Mouse (Mus musculus) cortical plate, adult 2 months (tissue): ENCODE measurements around the gene Hivep1. TPM values are rescaled to one million over a fixed set of nuclear protein-coding genes. Genes with fewer than 3 reads are reported as not detected.

Experiments used
- H3K27ac ChIP-seq: fragments of 200-500 bp; 2 replicates; pipeline ENCODE4 v1.5.1; 2012; ENCODE audit warnings: low read length, control low read depth, inconsistent platforms; ENCODE audit not compliant: insufficient read depth
- H3K4me1 ChIP-seq: fragments of 200-500 bp; 2 replicates; pipeline ENCODE4 v1.6.1; 2011; ENCODE audit warnings: low read length; ENCODE audit not compliant: control insufficient read depth, insufficient read depth
- H3K4me3 ChIP-seq: fragments of 200-500 bp; 2 replicates; pipeline ENCODE4 v1.5.1; 2011; ENCODE audit warnings: mild to moderate bottlenecking, low read length, control low read depth; ENCODE audit not compliant: insufficient read depth
- CTCF ChIP-seq: fragments of 200-500 bp; IDR thresholded peaks from 2 replicates; pipeline ENCODE4 v1.5.1; 2011; ENCODE audit warnings: mild to moderate bottlenecking, control low read depth, low read length; ENCODE audit not compliant: insufficient read depth; ENCODE audit errors: extremely low read depth
- POLR2A ChIP-seq: fragments of 200-500 bp; IDR thresholded peaks from 2 replicates; pipeline ENCODE4 v1.6.1; 2011; ENCODE audit warnings: mild to moderate bottlenecking, low read length, control low read depth; ENCODE audit not compliant: insufficient read depth; ENCODE audit errors: extremely low read depth
- polyA plus RNA-seq: library from polyadenylated mRNA; depleted of rRNA; stranded (reverse); fragments of >200 nt; gene quantifications from 2 replicates; pipeline ENCODE4 v1.2.3, GENCODE M21; 2012

Hivep1 gene
- polyA plus RNA-seq, 1 experiment, result 33.2 TPM

DNA sequence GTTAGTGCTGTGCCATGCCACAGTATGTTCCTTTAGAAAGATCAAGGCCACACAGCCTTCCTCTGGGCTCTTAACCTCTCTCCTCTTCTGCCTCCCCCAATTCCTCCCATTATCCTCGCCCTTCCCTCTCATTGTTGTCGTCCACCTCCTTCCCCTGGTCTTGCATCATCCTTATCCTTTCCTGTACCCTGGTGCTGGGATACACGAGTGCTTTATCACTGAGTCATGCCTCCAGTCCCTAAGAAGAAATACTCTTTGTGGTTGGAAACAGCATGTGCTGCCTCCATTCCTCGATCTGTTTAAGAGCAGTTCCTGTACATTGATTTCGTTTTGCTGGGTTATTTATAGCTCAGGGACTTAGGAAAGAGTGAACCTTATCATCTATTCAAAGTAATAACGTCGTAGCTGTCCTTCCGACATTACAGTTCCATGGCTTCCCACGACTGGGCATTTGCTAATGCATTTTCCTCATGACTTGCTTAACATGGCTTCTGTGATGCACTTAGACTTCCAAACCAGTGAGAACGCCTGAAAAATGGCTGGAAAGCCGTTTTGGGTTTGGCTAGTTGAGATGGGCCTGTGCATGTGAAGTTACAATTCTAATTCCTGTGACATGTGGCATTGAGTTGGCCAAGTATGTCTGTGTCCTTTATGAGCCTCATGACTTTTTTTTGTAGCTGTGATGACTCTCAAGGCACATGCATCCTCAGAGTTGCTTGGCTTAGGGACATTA lies 56.8 kb downstream of the Hivep1 start:
- no peak overlapping the region for H3K4me3 ChIP-seq
- peaks cover 6% of the 10 kb centered on the region for H3K4me1 ChIP-seq
- no peak overlapping the region for H3K27ac ChIP-seq
- no peak for TF ChIP-seq CTCF
- TF ChIP-seq POLR2A, result no peak

DNA sequence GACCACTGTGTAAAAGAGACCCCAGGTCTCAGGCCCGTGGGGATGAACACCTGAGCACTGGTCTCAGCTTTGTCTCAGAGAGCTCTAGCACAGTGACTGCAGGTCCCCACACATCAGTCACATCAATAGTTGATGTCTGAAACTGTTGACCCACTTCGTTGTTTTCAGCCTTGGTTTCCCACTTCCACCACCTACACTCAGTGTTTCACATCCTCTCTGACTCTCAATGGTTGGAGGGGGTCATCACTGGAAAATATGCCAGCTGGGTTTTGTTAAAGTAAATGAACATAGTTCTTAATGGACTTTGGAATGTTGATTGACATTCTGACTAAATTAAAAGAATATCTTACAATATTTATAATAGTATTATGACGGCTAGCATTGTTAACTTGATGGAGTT lies 58.6 kb downstream of the Hivep1 start:
- TF ChIP-seq POLR2A (no peak), CTCF (no peak)
- peaks cover 6% of the 10 kb centered on the region for H3K4me1 ChIP-seq
- no peak overlapping the region for H3K4me3 ChIP-seq
- H3K27ac ChIP-seq, result no peak overlapping the region

DNA sequence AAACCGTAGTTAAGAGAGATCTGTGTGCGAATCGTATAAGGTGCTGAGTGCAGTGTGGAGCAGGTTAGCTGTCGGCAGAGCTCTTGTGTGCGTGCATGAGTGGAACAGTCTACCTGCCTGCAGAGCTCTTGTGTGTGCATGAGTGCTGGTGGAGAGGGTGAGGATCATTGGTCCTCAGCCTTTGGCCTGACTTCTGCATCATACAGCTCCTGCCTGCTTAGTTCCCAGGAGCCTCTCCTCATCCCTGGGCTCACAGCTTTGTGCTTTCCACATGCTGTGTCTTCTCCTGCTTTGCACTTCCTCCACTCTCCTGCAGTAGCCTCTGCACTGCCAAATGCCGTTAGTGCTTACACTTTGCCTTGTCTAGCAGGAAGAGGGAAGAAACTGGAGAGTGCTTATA lies 60.2 kb downstream of the Hivep1 start:
- TF ChIP-seq POLR2A, result no peak
- TF ChIP-seq CTCF, result no peak
- no peak overlapping the region for H3K4me3 ChIP-seq
- peaks cover 10% of the 10 kb centered on the region for H3K4me1 ChIP-seq
- H3K27ac ChIP-seq, result no peak overlapping the region

DNA sequence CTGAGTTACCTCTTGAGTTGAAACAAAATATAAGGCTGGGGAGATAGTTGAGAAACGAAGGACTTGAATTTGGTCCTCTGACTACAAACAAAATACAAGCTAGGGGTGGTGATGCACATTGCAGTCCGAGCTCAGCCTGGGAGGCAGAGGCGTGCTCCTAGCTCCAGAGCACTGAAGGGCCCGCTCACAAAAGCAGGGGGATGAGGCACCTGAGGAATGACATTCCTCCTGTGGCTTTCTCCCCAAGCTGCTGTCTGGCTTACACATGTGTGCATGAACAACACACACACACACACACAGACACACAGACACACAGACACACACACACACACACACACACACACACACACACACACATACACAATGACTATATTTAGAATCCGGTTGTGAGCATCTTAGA lies 60.9 kb downstream of the Hivep1 start:
- no peak for TF ChIP-seq CTCF
- no peak overlapping the region for H3K27ac ChIP-seq
- H3K4me1 ChIP-seq, result peaks cover 10% of the 10 kb centered on the region
- H3K4me3 ChIP-seq, result no peak overlapping the region

DNA sequence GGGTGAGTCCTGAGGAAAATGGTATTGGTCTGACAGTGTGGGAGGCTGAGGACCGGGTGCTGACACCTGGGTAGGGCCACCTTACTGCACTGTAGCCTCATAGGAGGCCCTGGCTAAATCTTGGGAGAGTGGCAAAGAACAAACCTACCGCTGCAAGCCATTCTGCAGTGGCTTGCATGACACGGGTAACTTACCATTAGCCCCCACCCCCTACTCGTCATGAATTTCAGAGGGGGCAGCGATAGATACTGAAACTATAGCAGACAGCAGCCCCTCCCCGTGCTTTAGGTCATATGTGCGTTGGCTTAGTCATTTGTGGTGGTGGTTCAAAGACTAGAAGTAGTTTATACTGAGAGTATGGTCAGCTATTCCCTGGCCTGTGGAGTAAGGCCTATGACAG lies 61.8 kb downstream of the Hivep1 start:
- Histone ChIP-seq H3K4me1 (peaks cover 8% of the 10 kb centered on the region), H3K27ac (no peak overlapping the region), H3K4me3 (no peak overlapping the region)
- TF ChIP-seq CTCF (no peak), POLR2A (no peak)

DNA sequence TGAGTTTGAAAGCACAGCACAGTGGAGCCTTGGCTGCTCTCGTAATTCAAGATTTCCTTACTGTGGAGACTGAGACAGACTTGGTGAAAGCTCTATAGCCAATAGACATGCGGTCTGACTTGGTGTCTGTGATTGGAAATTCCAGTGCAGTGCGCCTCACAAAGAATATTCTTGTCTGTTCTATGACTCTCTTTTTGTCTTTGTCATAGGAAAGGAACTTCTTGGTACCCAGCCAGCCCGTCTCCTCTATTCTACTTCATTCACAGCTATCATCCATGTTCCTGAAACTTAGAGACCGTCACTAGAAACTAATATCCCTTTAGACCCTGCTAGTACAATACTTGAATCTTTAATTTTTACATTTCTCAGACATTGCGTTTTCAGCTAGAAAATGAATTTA lies 64.5 kb downstream of the Hivep1 start:
- TF ChIP-seq POLR2A (no peak), CTCF (no peak)
- no peak overlapping the region for H3K27ac ChIP-seq
- H3K4me3 ChIP-seq, result no peak overlapping the region
- H3K4me1 ChIP-seq, result peaks cover 7% of the 10 kb centered on the region

DNA sequence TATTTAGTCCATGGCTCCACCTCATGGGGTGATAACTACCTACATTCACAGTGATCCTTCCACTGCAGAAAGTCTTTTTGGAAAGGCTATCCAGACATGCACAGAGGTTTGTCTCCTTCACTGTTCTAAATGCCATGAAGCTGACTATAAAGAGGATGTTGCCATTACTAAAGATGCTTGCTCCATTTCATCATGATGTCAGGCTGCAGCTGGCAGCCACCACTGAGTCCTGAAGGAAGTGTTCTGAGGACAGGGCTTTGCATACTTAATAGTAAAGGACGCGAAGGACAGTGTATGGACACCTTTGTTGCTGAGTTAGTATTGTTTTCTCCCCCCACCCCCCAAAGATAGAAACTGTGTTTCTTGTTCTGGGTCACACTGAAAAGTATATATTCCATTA lies 67.2 kb downstream of the Hivep1 start:
- H3K4me3 ChIP-seq, result no peak overlapping the region
- H3K4me1 ChIP-seq, result peaks cover 5% of the 10 kb centered on the region
- H3K27ac ChIP-seq, result no peak overlapping the region
- TF ChIP-seq POLR2A, result no peak
- TF ChIP-seq CTCF, result no peak

DNA sequence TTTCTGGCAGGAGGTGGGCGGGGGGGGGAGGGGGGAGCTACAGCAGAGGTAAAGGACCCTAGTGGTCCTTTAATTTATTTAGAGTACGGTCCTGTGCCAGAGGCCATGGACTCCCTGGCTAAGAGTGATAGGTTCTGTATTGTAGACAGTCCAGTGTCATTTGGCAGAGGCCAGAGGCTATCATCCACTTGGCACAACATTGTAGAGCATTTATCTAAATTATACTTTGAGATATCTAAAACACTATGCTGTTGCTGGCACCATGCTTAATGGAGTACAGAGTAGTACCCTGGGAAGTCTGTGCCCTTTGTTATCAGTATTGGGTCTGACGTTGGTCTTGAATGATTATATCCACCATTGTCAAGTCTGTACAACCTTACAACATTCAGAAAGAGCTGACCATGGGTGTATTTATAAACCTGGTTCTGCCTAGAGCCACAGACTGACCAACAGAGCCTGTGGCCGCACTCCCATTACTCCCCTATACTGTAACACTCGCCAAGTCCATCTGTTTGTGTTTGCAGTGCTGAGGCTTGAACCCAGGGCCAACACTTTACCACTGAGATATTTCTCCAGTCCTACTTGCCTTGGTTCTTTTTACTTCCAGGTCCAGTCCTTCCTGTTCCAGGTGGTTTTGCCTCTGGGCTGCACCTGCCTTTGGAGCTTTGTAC lies 69.4 kb downstream of the Hivep1 start:
- TF ChIP-seq CTCF (no peak), POLR2A (no peak)
- no peak overlapping the region for H3K27ac ChIP-seq
- H3K4me1 ChIP-seq, result peaks cover 1% of the 10 kb centered on the region; the same call in 1 of the 2 replicates
- H3K4me3 ChIP-seq, result no peak overlapping the region

DNA sequence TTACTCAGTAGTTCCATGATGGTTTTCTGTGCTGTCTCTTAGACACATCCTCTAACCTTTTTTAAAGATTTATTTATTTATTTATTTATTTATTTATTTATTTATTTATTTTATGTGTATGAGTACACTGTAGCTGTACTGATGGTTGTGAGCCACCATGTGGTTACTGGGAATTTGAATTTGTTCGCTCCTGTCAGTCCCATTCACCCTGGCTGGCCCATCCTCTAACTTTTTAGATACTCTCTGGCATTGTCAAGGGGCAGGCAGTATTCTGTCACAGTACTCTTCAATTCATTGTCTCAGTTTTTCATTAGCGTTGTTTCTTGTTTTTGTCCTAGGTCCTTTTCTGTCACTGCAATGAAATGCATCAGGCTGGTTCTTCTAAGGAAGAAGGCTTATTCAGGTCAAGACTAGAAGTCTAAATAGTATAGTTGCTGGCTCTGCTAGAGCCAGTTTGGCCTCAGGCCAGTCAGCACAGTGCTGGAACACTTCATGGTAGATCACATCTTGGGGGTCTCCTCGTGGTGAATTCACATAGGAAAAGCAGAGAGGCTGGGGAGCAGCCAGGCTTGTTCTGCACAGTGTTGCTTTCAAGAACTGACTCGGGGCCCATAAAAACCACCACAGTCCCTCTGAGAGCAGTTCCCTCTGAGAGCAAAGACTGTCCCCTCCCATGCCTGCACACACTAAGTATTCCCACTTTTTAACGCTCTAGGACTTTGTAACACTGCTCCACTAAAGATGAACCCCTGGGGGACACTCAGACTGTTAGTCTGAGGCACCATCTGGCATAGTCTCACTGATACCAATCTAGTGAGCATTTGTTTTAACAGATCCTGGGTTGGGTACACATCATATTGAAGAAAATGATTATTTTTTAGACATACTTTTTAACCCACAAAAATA lies 70.2 kb downstream of the Hivep1 start:
- no peak overlapping the region for H3K27ac ChIP-seq
- H3K4me1 ChIP-seq, result peaks cover 1% of the 10 kb centered on the region; the same call in 1 of the 2 replicates
- TF ChIP-seq CTCF (no peak), POLR2A (no peak)
- H3K4me3 ChIP-seq, result no peak overlapping the region

DNA sequence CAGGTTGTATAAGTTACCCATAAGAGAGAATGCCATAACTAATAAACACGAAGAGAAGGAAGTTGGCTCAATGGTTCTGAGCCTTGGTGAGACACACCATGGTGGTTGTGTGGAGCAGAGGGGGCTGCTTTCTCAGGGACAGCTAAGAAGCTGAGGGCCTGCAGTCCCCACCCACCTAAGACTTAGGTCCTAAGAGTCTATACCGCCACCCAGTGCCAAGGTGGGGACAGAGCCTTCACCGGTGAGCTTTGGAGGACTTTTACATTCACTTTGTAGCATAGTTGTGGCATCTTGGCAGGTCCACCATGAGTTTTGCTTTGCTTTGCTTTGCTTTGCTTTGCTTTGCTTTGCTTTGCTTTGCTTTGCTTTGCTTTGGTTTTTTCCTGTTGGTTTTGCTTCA lies 92.8 kb downstream of the Hivep1 start:
- TF ChIP-seq POLR2A (no peak), CTCF (0 out of 2 replicates have a peak, but pooled peaks have one; percentile 5)
- peaks cover 6% of the 10 kb centered on the region for H3K4me1 ChIP-seq
- H3K4me3 ChIP-seq, result no peak overlapping the region
- no peak overlapping the region for H3K27ac ChIP-seq
